Mouse (Mus musculus): ENCODE data around the gene Rasip1.

Rasip1 gene

DNA sequence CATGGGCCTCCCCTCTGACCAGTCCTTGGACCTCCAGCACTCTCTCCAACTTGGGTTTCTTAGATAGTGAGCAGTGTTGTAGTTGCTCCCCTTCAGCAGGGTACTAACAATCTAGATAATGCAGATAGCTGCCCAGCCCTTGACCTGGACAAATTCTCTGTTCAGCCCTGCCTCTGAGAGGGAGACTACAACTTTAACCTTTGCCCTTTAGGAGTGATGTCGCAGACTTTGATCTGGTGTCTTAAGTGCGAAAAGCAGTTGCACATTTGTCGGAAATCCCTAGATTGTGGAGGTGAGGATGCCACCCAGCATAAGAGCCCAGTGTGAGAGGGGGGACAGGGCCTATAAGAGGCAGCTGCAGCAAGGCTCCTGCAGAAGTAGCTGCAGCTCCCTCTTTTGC, 2.6 kb upstream of the Rasip1 start:
- no peak for ATAC-seq (ENCODE audit: low TSS enrichment)

DNA sequence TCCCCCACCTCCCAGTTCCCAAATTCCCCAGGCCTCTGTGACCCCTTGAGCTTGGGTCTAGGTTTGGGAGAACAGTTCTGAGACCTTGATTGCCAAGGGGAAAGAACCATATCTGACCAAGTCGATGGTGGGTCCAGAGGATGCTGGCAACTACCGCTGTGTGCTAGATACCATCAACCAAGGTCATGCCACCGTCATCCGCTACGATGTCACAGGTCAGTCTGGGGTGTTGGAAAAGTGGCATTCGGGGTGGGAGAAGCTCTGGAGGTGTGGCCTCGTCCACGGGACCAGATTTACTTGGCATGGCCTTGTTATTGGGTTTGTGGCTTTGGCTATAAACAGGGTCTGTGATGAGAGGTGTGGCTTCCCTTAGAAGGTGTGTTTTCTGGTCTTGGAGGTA, 1.8 kb upstream of the Rasip1 start:
- no peak for ATAC-seq (ENCODE audit: low TSS enrichment)

DNA sequence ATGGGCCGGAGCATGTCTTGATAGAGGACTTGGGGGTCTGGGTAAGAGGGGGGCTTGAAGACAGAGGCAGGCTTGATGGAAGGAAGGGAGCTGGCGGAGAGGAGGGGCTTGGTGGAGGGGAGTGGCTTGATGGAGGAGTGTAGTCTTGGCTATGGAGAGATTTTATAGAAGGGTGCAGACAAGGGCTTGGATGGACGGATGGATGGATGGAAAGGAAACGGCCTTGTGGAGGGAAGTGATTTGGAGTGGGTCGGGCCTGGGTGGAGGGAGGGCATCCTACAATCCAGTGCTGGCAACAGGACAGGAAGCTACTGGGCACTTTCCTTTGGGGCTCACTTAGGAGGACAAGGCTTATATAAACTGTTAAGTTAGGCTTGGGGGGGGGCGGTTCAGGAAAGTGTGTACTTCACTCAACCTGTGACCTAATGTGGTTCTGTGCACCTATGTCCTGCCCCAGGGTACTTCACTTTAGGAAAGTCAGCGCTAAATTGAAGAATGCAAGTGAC, 664 bp upstream of the Rasip1 start:
- ATAC-seq (ENCODE audit: low TSS enrichment) = no peak

DNA sequence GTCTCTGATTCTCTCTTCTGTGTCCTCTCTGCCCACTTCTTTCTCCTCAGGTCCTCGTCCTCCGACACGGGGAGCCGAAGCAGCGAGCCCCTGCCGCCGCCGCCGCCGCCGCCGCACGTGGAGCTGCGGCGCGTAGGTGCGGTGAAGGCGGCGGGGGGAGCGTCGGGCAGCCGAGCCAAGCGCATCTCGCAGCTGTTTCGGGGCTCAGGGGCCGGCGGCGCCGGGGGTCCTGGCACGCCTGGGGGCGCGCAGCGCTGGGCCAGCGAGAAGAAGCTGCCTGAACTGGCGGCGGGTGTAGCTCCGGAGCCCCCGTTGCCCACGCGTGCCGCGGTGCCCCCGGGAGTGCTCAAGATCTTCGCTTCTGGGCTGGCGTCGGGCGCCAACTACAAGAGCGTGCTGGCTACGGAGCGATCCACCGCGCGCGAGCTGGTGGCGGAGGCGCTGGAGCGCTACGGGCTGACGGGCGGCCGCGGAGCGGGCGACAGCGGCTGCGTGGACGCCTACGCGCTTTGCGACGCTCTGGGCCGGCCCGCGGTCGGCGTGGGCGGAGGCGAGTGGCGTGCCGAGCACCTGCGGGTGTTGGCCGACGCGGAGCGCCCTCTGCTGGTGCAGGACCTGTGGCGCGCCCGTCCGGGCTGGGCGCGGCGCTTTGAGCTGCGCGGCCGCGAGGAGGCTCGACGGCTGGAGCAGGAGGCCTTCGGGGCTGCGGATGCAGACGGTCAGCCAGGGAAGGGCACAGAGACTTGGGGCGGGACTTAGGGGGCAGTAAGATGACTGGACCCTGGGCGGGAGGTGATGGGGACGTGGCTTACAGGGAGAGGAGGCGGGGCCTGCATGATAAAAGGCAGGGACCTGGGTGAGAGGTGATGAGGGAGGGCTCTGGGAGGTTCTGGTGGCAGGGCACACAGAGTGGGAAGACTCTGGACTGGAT, 1.3 kb downstream of the Rasip1 start:
- peak; percentile 68; the same call in 1 of the 2 replicates for ATAC-seq (ENCODE audit: low TSS enrichment)

DNA sequence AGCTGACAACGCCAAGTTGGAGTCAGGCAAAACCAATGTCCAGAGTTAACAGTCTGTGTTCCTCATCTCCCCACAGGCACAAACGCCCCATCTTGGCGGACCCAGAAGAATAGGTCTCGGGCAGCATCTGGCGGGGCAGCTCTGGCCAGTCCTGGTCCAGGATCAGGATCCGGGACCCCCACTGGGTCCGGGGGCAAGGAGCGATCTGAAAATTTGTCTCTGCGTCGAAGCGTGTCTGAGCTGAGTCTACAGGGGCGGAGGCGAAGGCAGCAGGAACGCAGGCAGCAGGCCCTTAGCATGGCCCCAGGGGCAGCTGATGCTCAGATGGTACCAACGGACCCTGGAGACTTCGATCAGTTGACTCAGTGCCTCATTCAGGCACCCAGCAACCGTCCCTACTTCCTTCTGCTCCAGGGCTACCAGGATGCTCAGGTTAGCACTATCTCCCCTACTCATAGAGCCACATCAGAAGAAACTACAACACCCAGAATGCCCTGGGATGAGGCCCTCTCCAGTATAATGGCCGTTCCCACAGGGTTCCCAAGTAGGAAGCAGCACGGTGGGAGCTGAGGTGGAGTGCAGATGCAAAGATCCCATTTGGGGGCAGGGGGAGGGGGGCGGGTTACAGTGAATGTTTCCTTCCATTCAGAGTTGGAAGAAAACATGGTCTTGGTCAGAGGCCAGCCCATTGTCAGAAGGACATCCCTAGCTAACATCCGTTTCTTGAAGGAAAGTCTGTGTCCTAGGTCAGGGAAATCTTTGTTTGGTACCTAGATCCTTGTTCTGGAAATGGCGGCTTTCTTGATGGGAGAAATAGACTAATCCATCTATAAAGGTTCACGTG, 3.0 kb downstream of the Rasip1 start:
- no peak for ATAC-seq (ENCODE audit: low TSS enrichment)

DNA sequence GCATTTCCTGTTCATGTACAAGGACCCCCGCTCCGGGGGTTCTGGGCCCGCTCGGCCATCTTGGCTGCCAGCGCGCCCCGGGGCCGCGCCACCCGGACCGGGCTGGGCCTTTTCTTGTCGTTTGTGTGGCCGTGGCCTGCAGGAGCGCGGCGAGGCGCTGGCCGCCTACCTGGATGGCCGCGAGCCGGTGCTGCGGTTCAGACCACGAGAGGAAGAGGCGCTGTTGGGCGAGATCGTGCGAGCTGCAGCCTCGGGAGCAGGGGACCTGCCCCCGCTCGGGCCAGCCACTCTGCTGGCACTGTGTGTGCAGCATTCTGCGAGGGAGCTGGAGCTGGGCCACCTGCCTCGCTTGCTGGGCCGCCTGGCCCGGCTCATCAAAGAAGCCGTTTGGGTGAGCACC, 5.2 kb downstream of the Rasip1 start:
- 0 out of 2 replicates have a peak, but pooled peaks have one; percentile 31 for ATAC-seq (ENCODE audit: low TSS enrichment)

DNA sequence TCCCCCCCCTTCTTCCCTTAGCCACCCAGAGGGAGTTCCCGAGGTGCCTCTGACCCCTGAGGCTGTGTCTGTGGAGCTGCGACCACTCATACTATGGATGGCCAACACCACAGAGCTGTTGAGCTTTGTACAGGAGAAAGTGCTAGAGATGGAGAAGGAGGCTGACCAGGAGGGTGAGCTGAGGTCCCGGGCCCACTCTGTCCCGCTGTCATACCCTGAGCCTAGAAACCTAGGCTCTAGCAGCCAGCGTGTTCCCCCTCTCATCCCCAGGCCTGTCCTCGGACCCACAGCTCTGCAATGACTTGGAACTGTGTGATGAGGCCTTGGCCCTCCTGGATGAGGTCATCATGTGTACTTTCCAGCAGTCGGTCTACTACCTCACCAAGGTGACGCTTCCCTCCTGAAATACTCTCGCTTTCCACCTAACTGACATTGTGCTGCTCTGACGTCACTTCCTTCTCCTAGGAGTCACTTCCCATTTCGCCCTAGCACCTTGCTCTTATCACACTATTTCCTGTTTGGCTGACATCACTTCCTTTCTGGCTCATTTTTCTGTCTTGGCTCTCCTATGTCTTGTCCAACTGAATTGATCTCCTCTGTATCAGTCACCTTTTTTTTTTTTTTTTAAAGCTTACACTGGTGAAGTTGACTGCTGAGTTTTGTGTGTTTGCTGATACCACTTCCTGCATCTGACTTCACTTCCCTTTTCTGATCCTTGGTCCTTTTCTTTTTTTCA, 7.8 kb downstream of the Rasip1 start:
- no peak for ATAC-seq (ENCODE audit: low TSS enrichment)

DNA sequence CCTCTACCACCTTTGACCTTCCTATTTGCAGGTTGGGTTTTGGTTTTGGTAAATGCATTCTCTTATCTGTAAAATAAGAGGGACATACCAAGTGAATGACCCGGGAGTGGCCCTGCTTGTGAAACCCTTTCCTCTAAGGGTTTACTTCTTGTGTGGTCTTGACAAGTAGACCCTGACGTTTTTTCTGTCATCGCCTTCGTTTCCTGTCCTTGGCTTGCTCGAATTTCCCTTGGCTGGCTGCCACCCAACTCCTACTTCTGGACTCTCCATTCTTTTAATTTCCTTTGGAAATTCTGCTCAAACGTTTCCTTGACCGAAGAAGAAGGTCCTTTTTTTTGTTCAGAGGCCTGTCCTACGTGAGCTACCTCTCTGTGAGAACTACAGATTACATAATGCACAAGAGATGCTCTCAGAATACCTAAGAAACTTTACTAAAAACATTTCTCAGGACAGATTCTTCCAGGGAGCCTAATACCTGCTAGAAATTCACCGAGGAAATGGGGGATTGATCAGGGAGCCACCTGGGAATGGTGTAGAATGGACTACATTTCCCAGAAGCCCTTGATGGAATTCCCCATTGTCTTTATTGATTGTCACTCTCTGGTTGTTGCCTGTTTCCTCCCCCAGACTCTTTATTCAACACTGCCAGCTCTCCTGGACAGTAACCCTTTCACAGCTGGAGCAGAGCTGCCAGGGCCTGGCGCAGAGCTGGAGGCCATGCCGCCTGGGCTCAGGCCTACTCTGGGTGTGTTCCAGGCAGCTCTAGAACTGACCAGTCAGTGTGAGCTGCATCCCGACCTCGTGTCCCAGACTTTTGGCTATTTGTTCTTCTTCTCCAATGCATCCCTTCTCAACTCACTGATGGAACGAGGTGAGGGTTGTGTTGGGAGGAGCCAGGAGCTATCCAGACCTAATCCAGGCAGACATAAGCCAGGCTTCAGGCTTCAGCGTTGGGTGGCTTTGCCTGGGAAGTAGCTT, 8.7 kb downstream of the Rasip1 start:
- ATAC-seq (ENCODE audit: low TSS enrichment) = no peak

DNA sequence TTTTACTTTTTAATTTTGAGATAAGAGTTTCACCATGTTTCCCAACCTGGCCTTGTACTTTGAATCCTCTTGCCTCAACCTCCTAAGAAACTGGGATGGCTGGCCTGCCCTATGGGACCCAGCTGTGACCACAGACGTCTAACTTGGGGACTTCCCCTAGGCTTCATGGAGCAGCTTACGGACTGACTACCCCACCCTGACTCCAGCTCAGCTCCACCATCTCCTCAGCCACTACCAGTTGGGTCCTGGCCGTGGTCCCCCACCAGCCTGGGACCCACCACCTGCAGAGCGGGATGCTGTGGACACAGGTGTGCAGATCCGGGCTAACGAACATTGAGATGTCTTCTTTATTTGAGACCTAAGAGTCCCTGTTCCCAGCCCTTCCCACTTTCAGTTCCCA, 10.4 kb downstream of the Rasip1 start:
- ATAC-seq (ENCODE audit: low TSS enrichment) = no peak

DNA sequence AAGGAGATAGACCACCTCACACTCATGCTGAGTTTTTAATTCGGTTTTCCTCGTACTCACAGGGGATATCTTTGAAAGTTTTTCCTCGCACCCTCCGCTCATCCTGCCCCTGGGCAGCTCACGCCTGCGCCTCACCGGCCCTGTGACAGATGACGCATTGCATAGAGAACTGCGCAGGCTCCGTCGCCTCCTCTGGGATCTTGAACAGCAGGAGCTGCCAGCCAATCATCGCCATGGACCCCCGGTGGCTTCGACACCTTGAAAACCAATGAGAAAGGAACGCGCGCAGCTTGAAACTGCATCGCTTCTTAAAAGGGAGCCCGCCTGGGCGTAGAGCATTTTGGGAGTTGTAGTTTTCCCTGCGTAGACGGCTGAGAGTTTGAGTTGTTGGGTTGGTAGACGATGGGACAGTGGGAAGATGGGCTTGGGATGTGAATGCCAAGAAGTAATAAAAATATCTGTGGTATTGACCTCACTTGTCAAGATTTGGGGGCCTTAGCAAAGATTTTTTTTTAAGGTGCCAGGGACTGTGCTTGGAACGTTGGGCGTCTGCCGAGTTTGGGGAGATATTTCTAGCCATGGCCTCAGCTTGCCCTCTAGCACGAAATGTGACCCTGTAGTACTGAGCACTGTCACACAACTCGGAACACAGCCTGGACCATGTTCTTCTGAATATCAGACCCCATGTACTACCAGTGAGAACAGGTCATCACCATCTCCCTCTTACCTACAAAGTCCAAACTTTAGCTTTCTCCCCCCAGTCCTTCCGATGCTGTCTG, 11.5 kb downstream of the Rasip1 start:
- peak; percentile 92 for ATAC-seq (ENCODE audit: low TSS enrichment)

DNA sequence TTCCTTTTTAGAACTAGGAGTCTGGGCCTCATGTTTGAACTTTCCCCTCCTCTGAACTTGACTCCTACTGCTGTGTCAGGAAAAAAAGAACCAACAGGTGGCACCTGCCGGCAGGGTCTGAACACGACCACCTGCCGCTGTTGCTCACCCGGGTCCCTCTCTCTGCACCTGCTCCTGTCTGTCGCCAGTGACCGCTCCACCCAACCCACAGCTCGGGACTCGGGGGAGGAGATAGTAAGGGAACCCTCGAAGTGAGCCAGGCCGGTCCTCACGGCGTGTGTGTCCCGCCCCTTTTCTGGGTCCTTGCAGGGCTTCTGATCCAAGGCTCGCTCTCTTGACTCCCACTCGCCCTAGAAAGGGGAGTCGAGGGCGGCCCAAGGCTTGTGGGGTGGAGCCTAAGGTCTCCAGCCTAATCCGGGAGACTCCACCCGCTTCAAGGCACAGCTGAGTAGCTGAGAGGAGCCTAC, 12.3 kb downstream of the Rasip1 start, which contains the start of gene Mamstr:
Gene Mamstr (plus strand): TSS at position 417 of the 467 bp plus-strand sequence.
- ATAC-seq (ENCODE audit: low TSS enrichment) = no peak

DNA sequence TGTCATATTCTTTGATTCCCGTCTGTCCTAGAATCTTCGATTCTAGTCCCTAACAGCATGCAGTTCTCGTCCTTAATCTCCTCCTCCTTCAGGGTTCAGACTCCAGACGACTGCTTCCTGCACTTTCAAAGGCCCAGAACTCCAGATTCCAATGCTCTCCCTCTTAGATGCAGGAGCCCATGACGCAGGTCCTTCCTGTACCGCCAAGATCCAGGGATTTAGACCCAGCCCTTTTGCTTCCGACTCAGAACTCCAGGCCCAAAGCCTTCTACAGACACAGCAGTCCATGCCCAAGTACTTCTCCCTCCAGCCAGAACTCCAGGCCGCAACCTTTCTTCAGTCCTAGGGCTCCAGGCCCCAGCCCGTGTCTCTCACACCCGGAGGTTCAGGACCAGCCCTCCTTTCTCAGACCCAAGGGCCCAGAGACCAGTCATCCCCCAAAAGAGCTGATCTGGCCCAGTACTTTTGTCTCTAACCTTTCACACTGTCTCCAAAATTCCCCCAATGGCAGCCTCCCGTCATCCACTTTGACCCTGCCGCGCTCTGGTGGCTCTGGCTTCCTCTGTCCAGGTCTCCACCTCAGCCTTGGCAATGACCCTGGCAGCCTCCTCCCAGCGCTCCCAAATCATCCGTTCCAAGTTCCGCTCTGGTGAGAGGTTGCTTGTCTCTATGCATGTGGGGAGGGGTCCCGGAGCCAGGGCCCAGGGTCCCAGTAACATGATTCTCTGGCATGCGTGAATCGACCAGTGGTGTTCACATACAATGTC, 13.1 kb downstream of the Rasip1 start:
- no peak for ATAC-seq (ENCODE audit: low TSS enrichment)

DNA sequence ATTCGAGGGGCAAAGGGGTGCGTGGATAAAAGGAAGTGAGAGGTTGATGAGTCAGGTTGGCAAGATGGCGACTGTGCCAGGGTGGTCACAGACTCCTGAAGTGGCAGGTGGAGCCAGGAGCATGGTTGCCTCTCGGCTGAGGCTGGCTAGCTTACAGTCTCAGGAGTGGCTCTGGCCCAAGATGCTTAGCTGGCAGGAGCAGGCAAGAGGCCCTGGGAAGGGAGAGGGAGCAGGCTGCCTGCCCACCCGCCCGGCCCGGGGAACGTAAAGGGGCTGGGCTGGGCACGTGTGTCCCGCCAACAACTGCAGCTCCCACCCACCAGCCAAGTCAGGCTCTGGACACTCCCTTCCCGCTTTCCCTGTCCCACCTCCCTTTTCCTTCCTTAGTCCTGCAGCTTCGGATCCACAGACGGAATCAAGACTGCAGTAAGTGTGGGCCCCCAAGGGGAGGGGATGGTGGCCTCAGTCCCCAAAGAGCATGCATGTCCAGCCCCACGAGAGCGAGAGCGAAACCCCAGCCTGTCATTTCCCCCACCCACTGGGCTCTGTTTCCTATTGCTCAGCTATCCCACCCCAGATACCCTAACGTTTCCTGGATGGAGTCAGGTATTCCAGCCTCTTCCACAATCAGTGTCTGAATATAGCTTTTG, 14.2 kb downstream of the Rasip1 start:
- no peak for ATAC-seq (ENCODE audit: low TSS enrichment)

DNA sequence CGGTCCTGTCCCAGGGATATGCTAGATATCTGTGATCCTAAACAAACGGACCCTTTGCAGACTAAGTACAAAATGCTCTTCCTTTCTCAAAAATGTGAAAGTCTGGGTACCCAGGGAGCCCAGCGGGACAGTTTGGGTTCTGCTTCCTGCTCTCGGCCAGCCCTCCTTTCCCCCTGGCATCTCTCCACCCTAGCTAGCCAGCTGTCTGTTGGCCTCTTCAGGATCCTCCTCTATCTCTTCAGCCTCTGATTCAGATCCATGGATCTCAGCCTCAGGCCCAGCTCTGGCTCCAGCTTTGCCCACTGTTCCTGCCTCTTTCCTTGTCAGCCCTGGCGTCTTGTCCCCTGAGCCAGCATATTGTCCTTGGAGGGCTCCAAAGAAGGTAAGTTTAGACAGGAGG, 14.8 kb downstream of the Rasip1 start:
- no peak for ATAC-seq (ENCODE audit: low TSS enrichment)

DNA sequence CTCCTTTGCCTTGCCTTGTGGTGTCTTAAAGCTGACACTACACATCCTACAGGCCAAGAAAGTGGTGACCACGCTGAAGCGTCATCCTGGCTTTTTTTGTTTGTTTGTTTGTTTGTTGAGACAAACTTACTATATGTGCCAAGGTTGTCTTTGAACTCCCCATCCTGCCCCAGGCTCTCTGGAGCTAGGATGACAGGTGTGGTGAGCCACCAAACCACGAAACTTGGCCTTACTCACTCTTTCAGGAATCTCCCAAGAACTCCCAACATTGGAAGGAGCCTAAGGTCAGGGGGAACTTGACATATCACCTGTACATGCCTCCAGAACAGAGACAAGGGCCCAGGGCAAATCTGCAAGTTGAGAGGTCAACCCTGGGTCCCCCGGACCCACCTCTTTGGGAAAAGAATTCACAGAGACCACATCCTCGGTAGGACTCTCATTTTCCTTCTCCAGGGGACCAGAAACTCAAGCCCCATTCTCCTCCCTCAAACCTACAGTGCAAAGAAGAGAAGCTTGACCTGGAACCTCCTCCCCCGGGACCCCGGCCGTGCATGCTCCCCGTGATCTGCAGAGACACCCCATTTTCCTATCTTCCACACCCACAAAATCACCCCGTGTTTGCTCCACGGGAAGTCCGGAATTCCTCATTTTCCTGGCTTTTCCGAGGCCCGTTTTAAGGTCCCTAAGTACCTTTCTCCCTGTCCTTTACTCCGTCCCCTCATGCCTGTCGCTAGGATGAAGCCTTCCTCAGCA, 15.4 kb downstream of the Rasip1 start:
- ATAC-seq (ENCODE audit: low TSS enrichment) = no peak

DNA sequence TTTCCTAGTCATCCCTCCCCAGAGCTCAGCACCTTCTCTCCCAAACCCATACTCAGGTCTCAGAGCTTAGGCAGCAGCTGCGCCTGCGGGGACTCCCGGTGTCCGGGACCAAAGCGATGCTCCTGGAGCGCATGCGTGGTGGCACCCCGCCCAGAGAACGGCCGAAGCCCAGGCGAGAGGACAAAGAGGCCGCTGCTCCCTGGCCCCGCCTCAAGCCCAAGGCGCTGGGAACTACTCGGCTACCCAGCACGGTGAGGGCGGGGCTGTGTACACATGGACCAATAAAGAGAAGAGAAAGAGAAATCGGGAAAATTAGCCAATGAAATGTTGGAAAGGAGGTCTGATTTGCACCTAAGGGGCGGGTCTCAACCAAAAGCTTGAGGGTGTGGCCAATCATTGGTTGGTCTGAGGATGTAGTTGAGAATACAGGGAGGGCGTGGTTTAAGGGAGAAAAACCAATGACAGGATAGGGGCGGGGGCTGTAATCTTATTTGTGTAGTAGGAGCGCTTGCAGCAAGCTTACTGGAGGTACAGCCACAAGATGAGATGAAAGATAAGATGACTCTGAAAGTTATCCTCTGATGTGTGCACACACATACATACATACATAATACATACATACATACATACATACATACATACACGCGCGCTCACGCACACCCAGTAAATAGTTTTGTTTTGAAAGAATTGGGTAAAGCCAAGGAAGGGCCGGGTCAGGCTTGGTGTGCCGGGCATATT, 16.3 kb downstream of the Rasip1 start:
- ATAC-seq (ENCODE audit: low TSS enrichment) = peak; percentile 77

DNA sequence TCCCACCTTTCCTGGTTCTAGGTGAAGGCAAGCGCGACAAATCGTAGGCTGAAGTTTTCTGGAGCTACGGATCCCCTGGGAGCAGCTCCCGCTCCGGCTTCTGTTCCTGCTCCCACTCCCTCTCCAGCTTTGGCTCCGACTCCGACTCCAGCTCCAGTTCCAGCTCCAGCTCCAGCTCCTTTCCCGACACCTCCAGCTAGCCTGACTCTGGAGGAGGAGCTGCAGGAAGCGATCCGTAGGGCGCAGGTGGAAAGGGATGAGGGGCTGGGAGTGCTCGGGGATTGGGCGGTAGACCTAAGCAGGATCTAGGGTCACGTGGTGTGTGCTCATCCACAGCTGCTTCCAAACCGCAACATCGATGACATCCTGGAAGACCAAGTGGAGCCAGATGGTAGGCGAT, 16.9 kb downstream of the Rasip1 start:
- ATAC-seq (ENCODE audit: low TSS enrichment) = peak; percentile 65
